Mouse (Mus musculus): Measurements from ENCODE around the gene Thop1. TPM values are rescaled to one million over a fixed set of nuclear protein-coding genes. Genes with fewer than 3 reads are reported as not detected.
"Not testable (repeated sequence)": the region's sequence is repeated elsewhere in the genome, so short reads cannot be mapped to it uniquely, and the experiment has no call there.

The Thop1 gene
- polyA plus RNA-seq, 1 experiment from 2014 or later, result 68.1 TPM

GRCm38 (mm10) chr10:81033586-81033985 lies 36.2 kb upstream of the Thop1 start:
- Histone ChIP-seq H3K9me3 (no peaks in the 10 kb centered on the region), H3K9ac (replicated peaks) (no peak overlapping the region), H3K36me3 (peaks cover 35% of the 10 kb centered on the region), H3K4me2 (no peak overlapping the region), H3K27me3 (no peaks in the 10 kb centered on the region), H3K4me1 (replicated peaks) (no peaks in the 10 kb centered on the region), H3K4me3 (replicated peaks) (no peak overlapping the region), H3K27ac (no peak overlapping the region)
- ATAC-seq (ENCODE audit: insufficient number of reproducible peaks, insufficient read depth, low FRiP score, low TSS enrichment, low read depth), result no peak
- 79% methylated on average over 10 of the region's 10 CpGs for WGBS

GRCm38 (mm10) chr10:81036251-81036650 lies 33.6 kb upstream of the Thop1 start:
- Histone ChIP-seq H3K9me3 (no peaks in the 10 kb centered on the region), H3K9ac (replicated peaks) (no peak overlapping the region), H3K4me1 (replicated peaks) (no peaks in the 10 kb centered on the region), H3K27me3 (no peaks in the 10 kb centered on the region), H3K4me2 (no peak overlapping the region), H3K36me3 (peaks cover 22% of the 10 kb centered on the region), H3K27ac (no peak overlapping the region), H3K4me3 (replicated peaks) (no peak overlapping the region)
- 77% methylated on average over 7 of the region's 7 CpGs for WGBS
- ATAC-seq (ENCODE audit: insufficient number of reproducible peaks, insufficient read depth, low FRiP score, low TSS enrichment, low read depth), result no peak

- WGBS, result 2% methylated on average over 35 of the region's 35 CpGs
- H3K9me3 ChIP-seq, result no peaks in the 10 kb centered on the region
- H3K36me3 ChIP-seq, result peaks cover 17% of the 10 kb centered on the region
- H3K4me1 ChIP-seq (replicated peaks), result no peaks in the 10 kb centered on the region
- peak within 1 kb of the TSS; percentile 84 for H3K4me3 ChIP-seq (replicated peaks)
- peak within 1 kb of the TSS; percentile 75 for H3K9ac ChIP-seq (replicated peaks)
- 0 out of 2 replicates have a peak within 1 kb of the TSS, but pooled peaks have one; percentile 29 for H3K27ac ChIP-seq
- H3K4me2 ChIP-seq, result peak within 1 kb of the TSS; percentile 71
- peak; percentile 97 for ATAC-seq (ENCODE audit: insufficient number of reproducible peaks, insufficient read depth, low FRiP score, low TSS enrichment, low read depth)
- H3K27me3 ChIP-seq, result no peaks in the 10 kb centered on the region
Measured at GRCm38 (mm10) chr10:81036988-81037580, 32.8 kb upstream of the Thop1 start, which contains the start of gene Slc39a3. Slc39a3 (minus strand) TSS chr10:81037426.

GRCm38 (mm10) chr10:81041458-81042175 lies 28.2 kb upstream of the Thop1 start:
- Histone ChIP-seq H3K9ac (replicated peaks) (no peak overlapping the region), H3K9me3 (no peaks in the 10 kb centered on the region), H3K27me3 (no peaks in the 10 kb centered on the region), H3K4me1 (replicated peaks) (no peaks in the 10 kb centered on the region), H3K4me3 (replicated peaks) (no peak overlapping the region), H3K36me3 (peaks cover 43% of the 10 kb centered on the region), H3K27ac (no peak overlapping the region), H3K4me2 (no peak overlapping the region)
- no peak for ATAC-seq (ENCODE audit: insufficient number of reproducible peaks, insufficient read depth, low FRiP score, low TSS enrichment, low read depth)
- 32% methylated on average over 13 of the region's 13 CpGs for WGBS

GRCm38 (mm10) chr10:81045246-81045645 lies 24.6 kb upstream of the Thop1 start:
- not testable (repeated sequence) for H3K9ac ChIP-seq (replicated peaks); H3K4me1 ChIP-seq (replicated peaks); ATAC-seq (ENCODE audit: insufficient number of reproducible peaks, insufficient read depth, low FRiP score, low TSS enrichment, low read depth); H3K27me3 ChIP-seq; H3K9me3 ChIP-seq; H3K4me3 ChIP-seq (replicated peaks); H3K27ac ChIP-seq; H3K4me2 ChIP-seq
- peaks cover 80% of the 10 kb centered on the region for H3K36me3 ChIP-seq
- 90% methylated on average over 14 of the region's 14 CpGs for WGBS

GRCm38 (mm10) chr10:81050645-81051044 lies 19.2 kb upstream of the Thop1 start:
- Histone ChIP-seq H3K4me1 (replicated peaks) (no peaks in the 10 kb centered on the region), H3K4me3 (replicated peaks) (no peak overlapping the region), H3K27ac (no peak overlapping the region), H3K9me3 (no peaks in the 10 kb centered on the region), H3K36me3 (peaks cover 96% of the 10 kb centered on the region), H3K27me3 (no peaks in the 10 kb centered on the region), H3K9ac (replicated peaks) (no peak overlapping the region), H3K4me2 (no peak overlapping the region)
- no peak for ATAC-seq (ENCODE audit: insufficient number of reproducible peaks, insufficient read depth, low FRiP score, low TSS enrichment, low read depth)
- WGBS, result 93% methylated on average over 3 of the region's 4 CpGs

- no peak overlapping the region for H3K9ac ChIP-seq (replicated peaks)
- no peaks in the 10 kb centered on the region for H3K4me1 ChIP-seq (replicated peaks)
- no peak for ATAC-seq (ENCODE audit: insufficient number of reproducible peaks, insufficient read depth, low FRiP score, low TSS enrichment, low read depth)
- H3K4me3 ChIP-seq (replicated peaks), result no peak overlapping the region
- H3K27ac ChIP-seq, result no peak overlapping the region
- no peak overlapping the region for H3K4me2 ChIP-seq
- H3K36me3 ChIP-seq, result peaks cover 91% of the 10 kb centered on the region
- 97% methylated on average over 6 of the region's 6 CpGs for WGBS
- H3K9me3 ChIP-seq, result no peaks in the 10 kb centered on the region
- H3K27me3 ChIP-seq, result no peaks in the 10 kb centered on the region
Measured at GRCm38 (mm10) chr10:81051133-81051532, 18.7 kb upstream of the Thop1 start.

- Histone ChIP-seq H3K9me3 (no peaks in the 10 kb centered on the region), H3K9ac (replicated peaks) (no peak overlapping the region), H3K4me1 (replicated peaks) (peaks cover 4% of the 10 kb centered on the region; the same call in 1 of the 2 replicates), H3K27me3 (no peaks in the 10 kb centered on the region), H3K27ac (no peak overlapping the region), H3K4me2 (no peak overlapping the region), H3K36me3 (peaks cover 80% of the 10 kb centered on the region), H3K4me3 (replicated peaks) (no peak overlapping the region)
- 94% methylated on average over 5 of the region's 5 CpGs for WGBS
- ATAC-seq (ENCODE audit: insufficient number of reproducible peaks, insufficient read depth, low FRiP score, low TSS enrichment, low read depth), result no peak
Measured at GRCm38 (mm10) chr10:81052577-81052976, 17.3 kb upstream of the Thop1 start.

GRCm38 (mm10) chr10:81055169-81055568 lies 14.7 kb upstream of the Thop1 start:
- Histone ChIP-seq H3K27ac (no peak overlapping the region), H3K4me3 (replicated peaks) (no peak overlapping the region), H3K4me1 (replicated peaks) (peaks cover 20% of the 10 kb centered on the region), H3K9me3 (no peaks in the 10 kb centered on the region), H3K27me3 (no peaks in the 10 kb centered on the region), H3K9ac (replicated peaks) (no peak overlapping the region), H3K4me2 (no peak overlapping the region), H3K36me3 (peaks cover 62% of the 10 kb centered on the region)
- 91% methylated on average over 6 of the region's 6 CpGs for WGBS
- no peak for ATAC-seq (ENCODE audit: insufficient number of reproducible peaks, insufficient read depth, low FRiP score, low TSS enrichment, low read depth)

GRCm38 (mm10) chr10:81055802-81056340 lies 14.0 kb upstream of the Thop1 start:
- not testable (repeated sequence) for H3K9ac ChIP-seq (replicated peaks); H3K27me3 ChIP-seq; ATAC-seq (ENCODE audit: insufficient number of reproducible peaks, insufficient read depth, low FRiP score, low TSS enrichment, low read depth); H3K27ac ChIP-seq; H3K9me3 ChIP-seq; H3K4me2 ChIP-seq; H3K4me3 ChIP-seq (replicated peaks)
- Histone ChIP-seq H3K4me1 (replicated peaks) (peaks cover 20% of the 10 kb centered on the region), H3K36me3 (peaks cover 55% of the 10 kb centered on the region)
- 81% methylated on average over 11 of the region's 11 CpGs for WGBS

GRCm38 (mm10) chr10:81057406-81058130 lies 12.3 kb upstream of the Thop1 start:
- Histone ChIP-seq H3K4me1 (replicated peaks) (peaks cover 20% of the 10 kb centered on the region), H3K9ac (replicated peaks) (peak overlapping the region; percentile 34; the same call in 1 of the 2 replicates), H3K36me3 (peaks cover 38% of the 10 kb centered on the region), H3K4me3 (replicated peaks) (no peak overlapping the region), H3K9me3 (no peaks in the 10 kb centered on the region), H3K27me3 (no peaks in the 10 kb centered on the region), H3K27ac (no peak overlapping the region), H3K4me2 (no peak overlapping the region)
- no peak for ATAC-seq (ENCODE audit: insufficient number of reproducible peaks, insufficient read depth, low FRiP score, low TSS enrichment, low read depth)
- 95% methylated on average over 23 of the region's 23 CpGs for WGBS

Data from limb, embryonic 12.5 days (tissue).